Mouse (Mus musculus): ENCODE data around the gene Dpy30.
A peak's percentile ranks its signal among the peaks of the same experiment; 100 is the strongest.

Gene Dpy30

DNA sequence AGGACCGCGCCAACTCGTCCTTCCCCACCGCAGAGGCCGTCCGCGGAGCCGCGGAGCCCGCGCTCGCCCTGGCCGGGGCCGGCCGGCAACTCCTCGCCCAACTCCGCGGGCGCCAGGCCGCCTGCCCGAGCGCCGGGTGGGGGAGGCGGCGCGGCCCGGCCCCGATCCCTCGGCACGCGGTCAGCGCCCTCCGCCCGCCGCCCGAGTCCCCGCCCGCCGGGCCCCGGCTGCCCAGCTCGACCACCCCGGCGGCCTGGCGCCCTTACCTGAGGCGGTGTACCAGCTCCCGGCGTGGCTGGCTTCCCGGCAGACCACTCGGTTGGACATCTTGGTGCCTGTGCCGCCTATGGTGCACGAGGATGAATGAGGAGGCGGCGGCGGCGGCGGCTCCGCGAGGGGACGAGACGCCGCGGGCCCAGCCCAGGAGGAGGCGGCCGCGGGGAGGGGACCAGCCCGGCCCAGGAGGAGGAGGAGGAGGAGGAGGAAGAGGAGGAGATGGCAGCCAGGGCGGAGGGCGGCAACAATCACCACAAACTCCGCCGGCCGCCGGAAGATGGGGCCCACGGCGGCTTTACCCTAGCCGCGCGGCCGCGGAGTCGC is 29.2 kb downstream of the Dpy30 start:
- peak; percentile 69 for DNase-seq (ENCODE audit: low read depth, low spot score)

DNA sequence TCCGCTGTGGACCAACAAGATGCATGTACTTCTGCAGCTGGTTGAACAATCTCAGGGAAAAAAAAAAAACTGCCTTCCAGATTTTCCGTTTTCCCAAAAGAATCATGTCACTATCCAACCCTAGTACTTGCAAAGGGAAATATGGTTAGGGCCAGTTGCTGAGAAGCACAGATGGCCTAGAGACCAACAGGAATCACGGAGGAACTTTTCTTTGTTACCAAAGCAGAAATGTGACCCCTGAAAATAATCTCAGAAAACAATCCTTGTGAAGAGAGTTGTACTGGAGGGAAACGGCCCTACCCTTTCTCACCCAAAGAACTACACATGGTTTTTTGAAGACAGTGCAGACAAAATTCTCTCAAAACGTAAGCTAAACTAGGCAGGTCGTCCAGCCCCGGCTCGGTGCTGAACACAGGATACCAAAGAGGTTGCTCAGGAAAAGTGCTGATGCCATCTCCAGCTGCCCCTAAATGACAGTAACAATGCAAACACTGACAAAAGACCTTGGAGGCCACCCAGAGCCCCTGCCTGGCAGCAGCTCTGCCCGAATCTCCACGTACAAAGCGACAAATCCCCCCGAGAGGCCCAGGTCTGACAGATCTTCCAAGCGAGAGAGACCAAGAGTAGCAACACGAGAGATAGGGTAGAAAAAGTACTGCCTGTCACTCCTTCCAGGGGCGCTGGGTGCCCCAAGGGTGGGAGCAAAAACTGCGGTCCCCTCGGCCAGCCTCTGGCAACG is 29.9 kb downstream of the Dpy30 start:
- DNase-seq (ENCODE audit: low read depth, low spot score), result no peak

DNA sequence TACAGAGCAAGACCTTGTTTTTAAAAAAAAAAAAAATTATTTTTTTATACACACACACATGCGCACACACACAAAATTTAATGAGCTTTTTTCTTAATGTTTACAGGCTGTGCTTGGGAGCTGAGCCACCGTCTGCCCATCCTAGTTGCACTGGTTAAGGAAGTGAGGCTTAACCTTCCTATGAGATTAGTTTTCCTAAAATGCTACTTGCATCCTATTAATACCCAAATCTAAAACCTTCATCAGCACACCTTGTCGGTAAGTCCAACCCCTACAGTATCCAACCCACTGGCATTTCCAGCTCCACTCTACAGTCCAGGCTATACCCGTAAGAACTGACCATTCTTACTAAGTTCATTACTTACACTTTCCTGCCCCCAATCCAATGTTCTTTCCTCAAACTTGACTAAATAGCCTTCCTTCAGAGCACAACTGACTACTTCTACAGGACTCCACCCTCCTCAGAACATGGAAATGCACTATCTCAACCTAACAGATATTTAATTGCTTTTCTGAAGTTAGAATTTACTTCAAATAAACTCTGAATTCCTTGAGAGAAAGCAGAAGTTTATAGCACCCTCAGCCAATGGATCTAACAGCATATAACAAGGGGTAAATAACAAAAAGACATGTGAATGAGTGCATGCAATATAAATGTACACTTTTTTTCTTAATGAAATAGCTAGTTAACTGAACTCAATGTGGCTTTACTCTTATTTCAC is 31.9 kb downstream of the Dpy30 start:
- DNase-seq (ENCODE audit: low read depth, low spot score), result no peak

- DNase-seq (ENCODE audit: low read depth, low spot score), result no peak
Measured at GRCm38 (mm10) chr17:74290869-74291268, 32.9 kb downstream of the Dpy30 start.

GRCm38 (mm10) chr17:74290198-74290597 is 33.5 kb downstream of the Dpy30 start:
- peak; percentile 43 for DNase-seq (ENCODE audit: low read depth, low spot score)

- DNase-seq (ENCODE audit: low read depth, low spot score), result no peak
Measured at GRCm38 (mm10) chr17:74288626-74289025, 35.1 kb downstream of the Dpy30 start.

DNA sequence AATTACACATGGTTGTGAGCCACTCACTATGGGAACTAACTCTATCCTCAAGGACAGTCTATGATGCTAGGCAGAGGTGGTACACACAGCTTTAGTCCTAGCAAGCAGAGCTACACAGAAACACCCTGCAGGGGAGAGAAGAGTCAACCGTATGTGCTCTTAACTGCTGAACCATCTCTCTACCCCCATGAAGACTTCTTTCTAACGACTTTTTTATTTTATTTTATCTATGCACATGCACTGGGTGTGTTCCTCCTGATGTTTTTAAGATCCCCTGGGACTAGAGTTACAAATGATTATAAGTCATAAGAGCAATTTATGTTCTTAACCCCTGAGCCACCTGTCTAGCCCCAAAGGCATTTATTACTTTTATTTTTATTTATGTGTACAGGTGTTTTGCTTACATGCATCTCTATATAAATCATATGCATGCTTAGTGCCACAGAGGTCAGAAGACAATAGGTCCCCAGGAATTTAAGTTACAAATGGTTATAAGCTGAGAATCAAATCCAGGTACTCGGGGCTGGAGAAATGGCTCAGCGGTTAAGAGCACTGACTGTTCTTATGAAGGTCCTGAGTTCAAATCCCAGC is 37.5 kb downstream of the Dpy30 start:
- DNase-seq (ENCODE audit: low read depth, low spot score), result no peak

GRCm38 (mm10) chr17:74285730-74286129 is 38.0 kb downstream of the Dpy30 start:
- no peak for DNase-seq (ENCODE audit: low read depth, low spot score)

DNA sequence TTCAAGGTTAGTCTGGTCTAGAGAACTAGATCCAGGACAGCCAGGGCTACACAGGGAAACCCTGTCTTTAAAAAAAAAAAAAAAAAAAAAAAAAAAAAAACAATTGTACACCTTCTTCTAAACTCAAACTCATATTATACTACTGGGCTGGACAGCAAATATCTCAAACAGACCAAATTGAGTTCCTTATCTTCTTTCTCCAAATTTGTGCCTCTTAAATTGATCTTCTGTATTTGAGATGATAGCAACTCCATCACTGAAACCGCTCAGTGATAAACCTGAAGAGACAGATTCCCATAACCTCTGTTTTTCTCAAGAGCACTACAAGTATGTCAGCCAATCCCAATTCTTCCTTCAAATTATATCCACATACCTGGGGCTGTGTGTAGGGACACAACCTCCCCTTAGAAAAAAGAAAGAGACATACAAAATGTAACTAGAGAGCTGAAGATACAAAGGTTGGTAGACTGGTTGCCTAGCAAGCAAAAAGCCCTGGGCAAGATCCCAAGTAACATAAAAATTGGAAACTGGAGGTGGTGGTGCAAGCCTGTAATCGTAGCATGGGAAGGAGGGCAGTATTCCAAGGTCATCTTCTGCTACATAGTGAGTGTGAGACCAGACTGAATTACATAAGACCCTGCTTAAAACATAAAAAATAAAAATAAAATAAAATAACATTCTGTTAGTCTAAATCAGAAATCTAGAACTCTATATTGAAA is 39.2 kb downstream of the Dpy30 start:
- DNase-seq (ENCODE audit: low read depth, low spot score), result no peak

DNA sequence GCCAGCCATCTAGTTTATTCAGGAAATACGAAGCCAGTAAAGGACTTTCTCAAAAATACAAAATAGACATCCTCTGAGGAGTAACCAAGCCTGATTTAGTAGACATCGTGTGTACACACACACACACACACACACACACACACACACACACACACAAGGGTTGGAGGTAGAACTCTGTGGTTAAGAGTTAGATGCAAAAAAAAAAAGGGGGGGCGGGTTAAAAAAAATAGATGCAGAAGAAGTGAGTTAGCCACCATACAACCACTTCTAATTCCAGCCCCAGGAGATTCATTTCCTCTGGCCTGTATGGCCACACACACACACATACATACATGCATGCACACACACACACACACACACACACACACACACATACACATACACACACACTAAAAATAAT is 41.7 kb downstream of the Dpy30 start:
- DNase-seq (ENCODE audit: low read depth, low spot score), result no peak

DNA sequence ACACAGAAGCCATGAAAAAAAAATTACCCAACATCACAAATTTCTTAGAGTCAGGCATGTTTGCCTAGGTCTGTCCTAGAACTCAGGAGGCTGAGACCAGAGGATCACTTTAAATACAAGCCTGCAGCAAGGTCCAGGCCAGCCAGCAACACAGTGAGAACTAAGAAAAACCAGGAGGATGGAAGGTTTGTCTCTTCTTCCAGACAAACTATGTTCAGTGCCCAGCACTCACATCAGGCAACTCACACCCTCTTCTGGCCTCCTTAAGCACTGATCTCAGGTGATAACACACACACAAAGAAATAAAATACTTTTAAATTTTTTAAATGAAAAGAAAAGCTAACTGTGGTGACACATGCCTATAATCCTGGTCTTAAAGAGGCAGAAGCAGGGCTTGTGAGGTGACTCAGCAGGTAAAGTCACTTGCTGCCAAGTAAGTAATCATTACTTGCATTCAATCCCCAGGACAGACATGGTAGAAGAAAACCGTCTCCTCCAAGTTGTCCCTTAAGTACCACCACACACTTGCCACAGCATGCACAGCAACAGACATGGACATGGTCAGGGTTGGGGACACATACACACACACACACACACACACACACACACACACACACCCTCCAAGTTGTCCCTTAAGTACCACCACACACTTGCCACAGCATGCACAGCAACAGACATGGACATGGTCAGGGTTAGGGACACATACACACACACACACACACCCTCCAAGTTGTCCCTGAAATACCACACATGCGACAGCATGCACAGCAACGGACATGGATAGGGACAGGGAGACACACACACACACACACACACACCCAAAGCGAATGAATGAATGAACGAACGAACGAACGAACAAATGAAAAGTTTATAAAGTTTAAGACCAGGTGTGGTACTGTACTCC is 44.5 kb downstream of the Dpy30 start:
- DNase-seq (ENCODE audit: low read depth, low spot score), result no peak

GRCm38 (mm10) chr17:74274471-74274870 is 49.3 kb downstream of the Dpy30 start:
- DNase-seq (ENCODE audit: low read depth, low spot score), result no peak

- no peak for DNase-seq (ENCODE audit: low read depth, low spot score)
Measured at GRCm38 (mm10) chr17:74272683-74273205, 51.0 kb downstream of the Dpy30 start.

DNA sequence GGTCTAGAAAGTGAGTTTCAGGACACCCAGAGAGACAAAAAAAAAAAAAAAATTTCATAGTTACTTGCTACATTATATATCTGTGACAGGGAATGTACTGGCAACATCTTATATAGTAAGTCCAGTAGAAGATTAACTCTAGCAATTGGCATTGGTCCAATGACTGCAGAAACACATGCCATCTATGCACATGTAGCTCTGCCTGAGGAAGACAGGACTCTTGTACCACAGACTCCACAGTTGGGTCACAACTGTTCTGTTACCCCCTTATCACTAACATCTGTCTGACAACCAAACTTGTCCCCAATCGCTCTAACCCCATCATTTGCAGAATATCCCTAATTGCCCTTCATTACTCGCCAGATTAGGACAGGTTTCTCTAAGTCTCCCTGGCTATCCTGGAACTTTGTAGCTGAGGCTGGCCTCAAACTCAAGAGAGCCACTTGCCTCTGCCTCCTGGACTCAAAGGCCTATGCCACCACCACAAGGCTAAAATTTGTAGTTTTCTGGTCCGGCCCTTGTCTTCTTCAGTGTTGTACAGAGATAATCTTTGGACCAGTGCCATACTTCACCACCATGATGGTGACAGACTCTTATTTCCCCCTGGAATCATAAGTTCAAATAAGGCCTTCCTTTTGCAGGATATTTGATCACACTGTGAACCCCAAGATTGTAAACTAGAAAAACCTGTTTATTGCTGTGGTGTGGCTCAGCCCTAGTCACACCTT is 52.0 kb downstream of the Dpy30 start:
- no peak for DNase-seq (ENCODE audit: low read depth, low spot score)

DNA sequence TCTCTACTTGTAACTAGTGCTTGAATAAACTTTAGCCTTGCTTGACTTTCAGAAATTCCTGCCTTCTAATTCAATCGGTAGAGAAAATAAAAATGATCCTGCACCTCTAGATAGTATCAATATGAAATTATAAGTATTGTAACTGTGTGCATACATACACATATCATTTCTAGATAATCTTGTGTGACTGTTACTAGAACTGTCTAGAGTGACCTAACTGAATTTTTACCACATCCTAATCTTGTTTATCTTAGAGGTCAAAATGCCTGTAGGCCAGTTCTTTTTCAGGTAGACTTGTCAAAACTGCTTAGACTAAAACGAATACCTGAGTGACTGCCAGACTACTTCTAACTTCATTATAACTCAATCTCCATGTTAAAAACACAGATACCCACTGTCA is 53.5 kb downstream of the Dpy30 start:
- no peak for DNase-seq (ENCODE audit: low read depth, low spot score)

DNA sequence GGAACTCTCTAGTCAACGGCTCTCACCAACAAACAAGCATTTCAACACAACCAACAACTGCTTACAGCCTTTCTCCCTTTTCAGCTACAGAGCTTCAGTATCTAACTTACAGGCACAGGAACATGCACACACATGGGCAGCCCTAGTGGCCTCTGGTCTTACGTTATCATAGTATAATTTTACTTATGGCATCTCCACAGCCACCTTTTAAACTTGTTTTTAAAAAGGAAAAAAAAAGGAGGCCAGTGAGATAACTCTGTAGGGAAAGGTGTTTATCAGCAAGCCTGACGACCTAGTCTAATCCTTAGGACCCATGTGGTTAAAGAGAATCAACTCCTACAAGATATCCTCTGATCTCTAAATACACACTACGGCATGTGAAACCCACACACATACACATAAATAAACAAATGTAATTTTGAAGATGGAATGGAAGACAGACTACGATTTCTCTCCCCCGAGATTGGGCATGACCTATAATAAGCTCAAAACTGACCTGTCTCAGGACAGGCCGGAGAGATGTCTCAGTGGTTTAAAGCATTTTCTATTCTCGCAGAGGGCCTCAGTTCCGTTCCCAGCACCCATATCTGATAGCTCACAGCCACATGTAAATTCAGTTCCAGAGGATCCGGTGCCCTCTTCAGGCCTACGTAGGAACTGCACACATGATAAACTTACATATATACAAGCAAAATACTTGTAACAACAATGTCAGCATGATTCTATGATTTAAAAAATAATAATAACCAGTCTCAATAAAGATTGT is 56.1 kb downstream of the Dpy30 start:
- DNase-seq (ENCODE audit: low read depth, low spot score), result peak; percentile 50

GRCm38 (mm10) chr17:74265636-74266035 is 58.1 kb downstream of the Dpy30 start:
- no peak for DNase-seq (ENCODE audit: low read depth, low spot score)

DNA sequence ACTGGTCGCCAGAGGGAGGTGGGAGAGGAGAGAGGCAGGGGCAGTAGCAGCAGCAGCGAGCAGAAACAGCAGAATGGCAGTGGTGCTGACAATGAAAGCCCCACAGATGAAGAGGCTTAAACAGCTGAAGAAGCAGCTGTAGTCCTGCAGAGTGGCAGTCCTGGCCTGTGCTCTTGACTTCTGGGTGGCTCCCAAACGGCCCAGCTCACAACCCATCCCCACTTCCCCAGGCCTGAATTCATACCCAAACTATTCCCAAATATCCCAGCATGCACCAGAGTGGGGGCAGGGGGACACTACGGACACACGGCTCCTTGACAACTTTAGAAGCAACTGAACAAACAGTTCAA is 58.6 kb downstream of the Dpy30 start:
- no peak for DNase-seq (ENCODE audit: low read depth, low spot score)
